Mouse (Mus musculus) bone marrow, adult 2 months (tissue): ENCODE measurements around the gene Tsku.

ENCODE experiments used
- CTCF ChIP-seq: fragments of 200-500 bp; IDR thresholded peaks from 2 replicates; pipeline ENCODE4 v1.5.1; 2011; ENCODE audit warnings: low read length, control low read depth; ENCODE audit not compliant: control insufficient read depth, insufficient read depth
- POLR2A ChIP-seq: fragments of 200-500 bp; IDR thresholded peaks from 2 replicates; pipeline ENCODE4 v1.6.1; 2011; ENCODE audit warnings: low read depth, mild to moderate bottlenecking, control low read depth, low read length, borderline replicate concordance; ENCODE audit not compliant: control insufficient read depth

DNA sequence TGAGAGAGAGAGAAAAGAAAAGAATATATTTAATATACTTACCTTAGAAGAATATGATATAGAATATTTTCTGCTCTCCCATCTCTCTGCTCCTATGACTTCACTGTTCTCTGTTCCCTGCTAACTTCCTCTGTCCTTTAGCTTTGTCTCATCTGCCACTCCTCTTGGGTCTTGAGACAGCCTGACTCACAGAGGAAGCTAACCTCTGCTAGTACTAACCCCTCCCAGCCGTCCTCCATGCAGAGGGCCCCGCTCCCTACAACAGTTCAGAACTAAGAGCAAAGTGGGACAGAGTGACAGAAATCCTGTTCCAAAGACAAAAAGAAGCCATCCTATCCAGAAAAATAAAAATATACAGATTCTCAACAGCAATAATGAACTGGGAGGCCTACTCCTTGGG lies 40.0 kb downstream of the Tsku start, which contains the start of gene Acer3:
- TF ChIP-seq POLR2A = no peak
- TF ChIP-seq CTCF = no peak
